Mouse (Mus musculus): ENCODE results near the gene Scd1.
A peak's percentile ranks its signal among the peaks of the same experiment; 100 is the strongest.
"Not testable (repeated sequence)": the region's sequence is repeated elsewhere in the genome, so short reads cannot be mapped to it uniquely, and the experiment has no call there.

Scd1 gene

DNA sequence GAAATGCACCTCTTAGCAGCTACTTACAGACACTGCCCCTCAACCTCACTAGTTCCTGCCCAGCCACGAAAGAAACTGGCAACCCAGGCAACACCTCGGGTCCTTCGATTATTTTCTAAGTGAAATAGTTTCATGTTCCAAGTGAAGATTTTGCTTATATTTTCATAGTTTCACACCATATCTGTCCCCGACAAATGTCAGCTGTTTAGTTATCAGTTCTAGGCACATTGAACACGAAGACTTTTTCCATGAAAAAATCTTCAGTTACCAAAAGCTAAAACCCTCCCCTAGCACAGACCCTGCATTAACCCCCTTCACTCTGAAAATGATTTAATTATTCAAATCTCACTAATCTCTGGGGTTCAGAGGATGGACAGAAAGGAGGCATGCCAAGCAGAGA, 10.9 kb downstream of the Scd1 start:
- DNase-seq: no peak

DNA sequence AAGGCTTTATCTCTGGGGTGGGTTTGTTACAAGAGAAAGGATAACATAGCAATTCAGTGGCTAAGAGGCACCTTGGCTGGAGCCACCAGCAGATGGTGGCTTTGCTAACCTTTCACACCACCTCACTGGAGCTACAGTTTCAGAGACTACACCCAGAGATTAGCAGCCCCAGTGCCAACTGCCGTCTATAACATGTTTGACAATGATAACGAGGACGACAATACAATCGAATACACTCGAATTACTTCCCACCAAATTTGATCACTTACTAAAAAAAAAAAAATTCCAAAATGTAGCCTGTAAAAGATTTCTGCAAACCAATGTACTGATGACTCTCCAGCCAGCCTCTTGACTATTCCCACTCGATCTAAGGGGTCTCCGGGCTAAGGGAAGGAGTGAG, 12.7 kb downstream of the Scd1 start:
- no peak for DNase-seq

DNA sequence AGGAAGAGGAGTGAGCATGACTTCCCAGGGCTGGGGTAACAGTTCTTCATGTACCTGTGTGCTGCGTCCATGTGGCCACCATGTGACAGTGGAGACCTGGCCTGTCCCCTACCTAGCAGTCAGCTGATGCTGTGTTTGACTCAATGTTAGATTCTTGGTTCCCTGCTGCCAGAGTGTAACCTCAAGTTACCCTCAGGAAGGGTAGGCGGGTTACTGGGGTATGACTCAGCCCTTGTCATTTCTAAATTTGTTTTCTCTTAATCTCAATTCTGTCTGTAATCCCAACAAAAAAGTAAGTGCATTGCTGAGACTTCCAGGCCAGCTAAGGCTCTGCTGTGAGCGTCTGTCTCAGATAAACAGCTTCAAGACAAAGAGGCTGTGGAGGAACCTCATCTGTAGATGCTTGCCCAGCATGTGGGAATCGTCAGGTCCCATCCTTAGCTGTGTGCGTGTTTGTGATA, 13.7 kb downstream of the Scd1 start:
- DNase-seq: no peak

DNA sequence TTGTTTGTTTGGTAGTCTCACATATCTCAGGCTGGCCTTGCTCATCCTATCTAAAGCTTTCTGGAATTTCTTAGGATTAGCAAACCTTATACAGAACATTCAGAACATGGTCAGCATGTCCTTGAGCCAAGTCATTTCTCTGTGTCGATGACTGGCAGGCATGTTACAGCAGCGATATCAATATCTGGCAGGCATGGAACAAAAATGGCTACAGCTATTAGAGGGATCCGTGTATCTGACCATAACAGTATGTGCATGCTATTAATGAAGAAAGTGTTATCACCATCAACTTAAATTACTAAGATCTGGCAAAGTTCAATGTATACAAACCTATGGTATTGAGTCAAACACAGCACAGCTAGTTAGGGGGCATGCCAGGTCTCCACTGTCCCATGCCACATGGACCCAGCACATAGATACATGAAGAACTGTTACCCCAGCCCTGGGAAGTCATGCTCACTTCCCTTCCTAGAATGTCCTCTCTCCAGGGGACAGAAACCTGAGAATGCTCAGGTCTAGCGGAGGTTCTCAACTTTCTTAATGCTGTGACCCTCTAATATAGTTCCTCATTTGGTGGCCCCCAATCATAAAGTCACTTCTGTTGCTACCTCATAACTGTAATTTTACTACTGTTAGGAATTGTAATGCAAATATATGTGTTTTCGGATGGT, 15.2 kb downstream of the Scd1 start:
- DNase-seq: no peak

DNA sequence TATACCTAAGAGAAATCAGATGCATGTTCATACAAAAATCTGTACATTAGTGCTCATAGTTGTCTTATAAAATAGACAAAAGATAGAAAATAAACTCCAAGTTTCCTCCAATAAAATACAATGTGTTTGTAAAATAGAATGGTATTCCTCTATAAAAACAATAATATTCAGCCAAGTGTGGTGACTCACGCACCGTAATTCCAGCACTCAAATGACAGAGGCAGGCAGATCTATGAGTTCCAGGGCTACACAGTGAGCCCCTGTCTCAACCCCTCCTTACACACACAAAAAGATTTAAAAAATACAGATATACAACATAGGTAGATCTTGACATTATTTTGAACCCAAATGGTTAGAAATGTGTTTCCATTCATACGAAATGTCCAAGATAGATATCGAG, 15.8 kb downstream of the Scd1 start:
- DNase-seq: no peak

DNA sequence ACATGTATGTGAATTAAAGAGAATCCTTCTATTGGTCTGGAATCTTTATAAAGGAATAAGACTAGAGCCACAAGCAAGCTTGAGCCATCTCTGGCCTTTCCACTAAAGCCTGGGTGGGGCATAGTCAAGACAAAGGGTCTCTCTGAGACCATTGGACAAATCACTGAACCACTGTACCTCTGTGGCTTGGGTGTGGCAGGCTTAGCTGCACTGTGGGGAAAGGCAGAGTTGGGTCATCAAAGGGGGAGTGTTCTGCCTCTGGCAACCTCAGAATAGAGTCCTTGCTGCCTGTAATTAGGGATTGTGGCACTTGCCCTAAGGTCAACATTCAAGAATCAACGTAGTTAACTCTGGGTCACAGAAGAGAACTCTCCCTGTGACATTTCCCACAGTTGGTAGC, 18.2 kb downstream of the Scd1 start:
- DNase-seq: peak; percentile 11

DNA sequence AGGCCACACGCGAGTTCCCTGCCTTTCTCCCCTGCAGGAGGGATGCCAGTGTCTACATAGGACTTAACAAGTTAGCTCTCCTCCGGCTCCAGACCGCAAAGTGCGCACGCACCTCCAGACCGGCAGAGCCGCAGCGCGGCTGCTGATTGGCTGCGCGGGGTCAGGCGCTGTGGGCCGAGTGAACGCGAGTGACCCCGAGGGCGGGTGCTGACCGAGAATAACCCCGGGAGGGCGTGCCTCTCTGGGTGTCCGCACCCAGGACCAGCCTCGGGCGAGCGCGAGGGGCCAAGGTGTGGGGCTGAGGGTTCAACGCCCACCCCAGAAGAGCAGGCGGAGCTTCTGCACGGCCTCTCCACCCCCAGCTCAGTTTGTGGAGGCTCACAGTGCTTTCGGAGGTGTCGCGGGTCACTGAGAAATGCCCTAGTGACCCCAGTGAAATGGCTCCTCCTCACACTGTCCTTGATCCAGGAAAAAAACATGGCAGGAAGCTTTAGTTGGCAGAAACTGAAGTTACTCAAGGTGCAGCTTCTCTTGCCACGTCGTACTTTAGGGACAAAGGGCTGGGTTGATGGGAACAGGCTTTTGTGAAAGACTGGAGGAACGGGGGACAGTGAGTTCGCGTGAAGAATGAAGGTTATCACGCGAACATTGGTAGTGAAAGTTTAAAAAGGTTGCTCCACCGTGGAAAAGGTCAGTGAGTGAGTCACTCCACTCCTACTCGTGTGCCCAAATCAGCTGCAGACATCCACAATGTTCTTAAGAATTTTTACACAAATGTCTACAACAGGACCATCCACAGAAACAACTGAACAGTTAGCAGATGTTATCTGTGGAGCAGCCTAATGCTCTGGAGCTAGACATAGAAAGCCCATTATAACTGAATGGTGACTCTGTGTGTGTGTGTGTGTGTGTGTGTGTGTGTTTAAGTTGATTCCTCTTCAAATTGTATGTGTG, 18.9 kb downstream of the Scd1 start:
- DNase-seq: peak; percentile 97

DNA sequence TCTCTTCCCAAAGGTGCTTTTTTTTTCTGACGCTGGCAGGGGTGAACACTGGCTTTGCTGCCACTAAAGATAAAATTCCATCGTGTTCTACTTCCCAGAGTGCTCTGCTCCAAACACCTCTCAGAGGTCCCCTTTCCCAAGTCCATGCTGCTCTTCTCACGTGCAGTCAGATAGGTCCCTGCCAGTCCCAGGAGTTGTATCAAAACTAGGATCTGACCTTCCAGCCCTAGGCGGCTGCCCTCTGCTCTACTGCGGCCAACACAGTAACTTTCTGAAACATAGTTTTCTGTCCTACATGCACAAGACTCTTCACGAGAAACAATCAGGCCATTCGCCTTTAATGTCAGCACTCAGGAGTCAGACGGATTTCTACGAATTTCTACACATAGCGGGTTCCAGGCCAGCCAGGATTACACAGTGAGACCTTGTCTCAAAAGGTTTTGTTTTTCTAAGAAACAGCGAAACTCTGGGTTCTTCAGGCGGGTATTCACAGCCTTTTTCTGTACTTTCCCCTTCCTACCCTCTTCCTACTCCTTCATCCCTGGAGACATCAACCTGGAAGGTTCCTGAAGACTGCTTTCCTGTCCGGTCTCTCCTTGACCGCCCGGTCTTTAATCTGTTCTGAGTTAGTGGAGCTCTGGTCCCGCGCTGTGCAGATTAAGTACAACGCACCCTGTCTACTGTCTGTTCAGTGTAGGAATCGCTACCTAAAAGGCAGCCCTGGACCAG, 19.8 kb downstream of the Scd1 start:
- no peak for DNase-seq

DNA sequence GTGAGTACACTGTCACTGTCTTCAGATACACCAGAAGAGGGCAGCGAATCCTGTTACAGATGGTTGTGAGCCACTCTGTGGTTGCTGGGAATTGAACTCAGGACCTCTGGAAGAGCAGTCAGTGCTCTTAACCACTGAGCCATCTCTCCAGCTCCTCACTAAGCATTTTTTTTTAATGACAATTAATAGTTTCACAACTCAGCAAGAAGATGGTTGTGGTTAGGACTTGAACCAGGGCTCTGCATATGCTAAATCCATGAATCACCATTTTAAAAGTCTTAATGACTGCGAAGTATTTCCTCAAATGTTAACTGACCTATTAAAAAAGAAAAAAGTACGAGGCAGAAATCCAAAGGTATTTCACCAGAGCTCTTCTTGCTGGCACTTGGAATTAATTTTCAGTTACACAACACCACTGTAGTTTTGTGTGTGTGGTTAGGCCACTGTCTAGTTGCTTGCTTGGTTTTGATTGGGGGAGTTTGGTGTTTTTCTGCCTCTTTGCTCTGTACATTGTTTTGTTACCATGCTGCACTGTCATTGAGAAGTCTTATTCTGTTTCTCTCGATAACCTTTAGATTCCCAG, 20.5 kb downstream of the Scd1 start:
- no peak for DNase-seq

DNA sequence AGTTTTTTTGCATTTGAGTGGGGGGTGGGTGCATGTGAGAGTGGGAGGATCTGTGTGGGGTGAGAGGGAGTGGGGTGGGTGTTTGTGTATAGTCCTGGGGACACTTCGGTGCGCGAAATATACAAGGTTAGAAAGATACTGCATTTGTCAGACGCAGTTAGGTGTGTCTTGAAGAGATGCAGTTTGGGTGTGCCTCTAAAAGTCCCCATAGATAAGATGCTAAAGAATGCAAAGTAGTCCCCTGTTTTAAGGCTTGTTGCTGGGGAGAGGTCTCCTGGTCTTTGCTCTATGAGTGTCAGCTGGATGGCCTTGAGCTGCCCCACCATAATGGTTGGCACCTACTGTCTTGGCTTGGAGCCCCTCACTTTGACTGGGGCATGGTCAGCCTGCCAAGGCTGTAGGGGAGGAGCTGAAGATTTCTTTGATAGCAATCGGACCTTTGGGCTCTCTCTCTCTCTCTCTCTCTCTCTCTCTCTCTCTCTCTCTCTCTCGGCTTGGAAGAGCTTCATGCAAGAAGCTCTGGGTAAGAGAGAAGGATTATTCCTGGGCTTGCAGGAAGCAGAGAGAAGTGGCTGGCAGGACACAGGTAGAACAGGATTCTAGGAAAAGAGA, 21.7 kb downstream of the Scd1 start:
- DNase-seq: no peak

DNA sequence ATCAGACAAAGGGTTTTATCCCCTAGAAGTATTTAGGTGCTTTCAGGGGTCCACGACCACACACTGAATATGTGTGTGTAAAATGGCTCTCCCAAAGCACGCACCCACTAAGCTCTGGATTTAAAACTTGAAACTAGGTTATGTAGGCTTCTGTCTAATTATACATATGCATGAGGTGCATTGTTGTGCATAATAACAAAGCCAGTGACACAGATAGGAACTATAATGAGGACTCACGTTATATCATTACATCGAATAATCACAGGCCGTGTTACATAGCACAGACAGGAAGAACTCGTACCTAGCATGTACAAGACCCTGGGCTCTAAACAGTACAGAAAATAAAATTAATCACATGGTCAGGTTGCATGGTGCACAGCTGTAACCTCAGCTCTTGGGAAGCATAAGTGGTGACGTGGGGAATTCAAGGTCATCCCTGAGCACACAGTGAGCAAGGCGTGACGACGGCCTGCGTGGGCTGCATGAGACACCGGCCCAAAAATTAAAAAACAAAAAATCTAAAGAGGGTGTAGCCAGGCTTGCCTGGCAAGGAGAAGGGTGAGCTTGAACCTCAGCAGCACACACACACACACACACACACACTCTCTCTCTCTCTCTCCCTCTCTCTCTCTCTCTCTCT, 24.9 kb downstream of the Scd1 start:
- DNase-seq: no peak

DNA sequence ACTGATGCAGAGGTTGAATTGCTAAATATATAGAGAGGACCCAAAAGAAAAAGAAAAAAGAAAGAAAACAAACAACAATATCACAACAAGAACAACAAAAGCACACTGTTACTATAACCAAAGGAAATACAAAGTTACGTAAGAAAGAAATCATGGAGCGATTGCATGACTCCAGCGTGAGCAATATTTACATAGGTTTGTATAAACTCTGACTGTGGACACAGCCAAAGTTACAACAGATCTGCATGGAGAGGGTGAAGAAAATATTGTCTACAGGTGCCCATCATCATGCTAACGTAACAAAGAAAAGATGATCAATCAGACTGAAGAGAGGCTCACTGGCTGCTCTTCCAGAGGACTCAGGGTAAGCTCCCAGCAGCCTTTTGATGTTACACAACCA, 27.6 kb downstream of the Scd1 start:
- no peak for DNase-seq

DNA sequence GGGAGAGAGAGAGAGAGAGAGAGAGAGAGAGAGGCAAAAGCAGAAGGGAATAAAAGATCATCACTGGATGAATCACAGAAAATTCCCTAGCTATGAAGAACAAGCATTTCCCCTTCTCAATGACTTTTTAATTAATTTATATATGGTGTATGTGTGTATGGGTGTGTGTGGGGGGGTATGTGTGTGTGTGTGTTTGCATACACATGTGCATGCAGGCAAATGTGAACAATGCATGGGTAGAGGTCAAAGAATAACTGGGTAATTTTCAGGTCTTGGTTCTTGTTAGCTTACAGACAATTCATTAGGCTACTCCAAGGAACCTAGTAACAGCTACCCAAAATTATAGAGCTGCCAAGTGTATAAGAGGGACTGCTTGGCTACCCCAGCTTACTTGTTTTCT, 28.6 kb downstream of the Scd1 start:
- no peak for DNase-seq

DNA sequence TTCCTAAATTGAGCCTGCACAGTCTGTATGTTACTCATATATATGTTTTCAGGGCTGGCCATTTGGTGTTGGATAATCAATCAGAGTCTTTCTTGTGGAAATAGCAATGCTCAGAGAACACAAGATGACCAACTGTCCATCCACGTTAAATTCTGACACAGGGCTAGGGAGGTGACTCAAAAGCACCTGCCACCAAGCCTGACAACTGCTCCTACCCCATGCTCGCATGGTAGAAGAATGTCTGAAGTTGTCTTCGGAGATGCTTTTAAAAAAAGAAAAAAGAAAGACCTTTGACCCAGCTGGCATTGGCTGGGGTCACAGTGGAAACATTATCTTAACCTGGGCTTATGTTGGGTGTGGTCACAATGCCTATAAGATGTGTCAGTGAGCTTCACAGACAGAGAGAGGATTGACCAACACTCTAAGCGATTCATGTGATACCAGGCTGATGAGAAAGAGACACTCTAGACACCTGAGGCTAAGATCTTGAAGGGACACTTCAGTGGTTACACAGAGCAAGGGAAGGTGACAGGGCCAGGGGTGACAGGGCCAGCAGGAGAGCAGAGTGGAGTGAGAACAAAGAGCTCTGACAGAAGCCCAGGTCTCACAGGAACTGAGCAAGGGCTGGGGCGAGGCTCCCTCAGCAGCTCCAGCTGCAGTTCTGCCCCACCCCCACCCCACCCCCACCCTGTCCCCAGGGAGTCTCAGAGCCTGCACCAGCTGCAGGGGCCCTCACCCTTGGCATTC, 29.9 kb downstream of the Scd1 start:
- no peak for DNase-seq

DNA sequence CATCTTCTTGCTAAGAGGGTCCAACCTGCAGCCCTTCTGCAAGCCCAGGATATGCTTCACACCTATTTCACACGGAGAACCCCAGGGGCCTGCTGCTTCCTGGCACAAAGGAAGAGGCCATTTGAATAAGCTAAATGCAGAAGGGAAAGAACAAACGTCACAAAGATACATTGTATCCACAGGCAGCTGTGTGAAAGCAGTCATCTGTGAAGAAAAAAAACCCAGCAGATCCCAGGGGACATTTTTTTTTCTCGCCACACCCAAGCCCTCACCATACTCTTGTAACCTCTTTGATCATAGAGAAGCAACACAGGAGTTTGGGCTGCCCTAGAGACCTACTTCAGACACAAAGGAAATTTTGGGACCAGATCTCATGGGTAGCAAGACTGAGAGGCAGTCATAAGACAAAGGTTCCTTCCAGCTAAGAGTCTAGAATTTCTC, 31.1 kb downstream of the Scd1 start:
- peak; percentile 13 for DNase-seq

DNA sequence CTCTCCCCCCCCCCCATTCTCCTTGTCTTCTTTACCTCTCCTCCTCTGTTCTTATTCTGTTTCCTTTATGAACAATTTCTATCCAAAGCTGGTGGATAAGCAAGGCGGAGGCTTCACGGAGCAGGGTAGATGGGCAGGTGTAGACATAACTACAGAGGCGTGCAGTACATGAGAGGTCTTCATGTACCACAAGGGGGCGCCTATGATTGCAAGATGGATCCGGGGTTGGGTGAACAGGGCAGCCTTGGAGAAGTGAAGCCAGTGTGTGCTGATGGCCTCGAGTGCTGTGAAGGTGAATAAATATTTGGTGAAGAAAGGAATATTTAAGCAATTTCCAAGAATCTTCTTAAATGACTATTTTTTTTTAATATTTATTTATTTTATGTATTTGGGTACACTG, 34.7 kb downstream of the Scd1 start:
- DNase-seq: peak; percentile 89

DNA sequence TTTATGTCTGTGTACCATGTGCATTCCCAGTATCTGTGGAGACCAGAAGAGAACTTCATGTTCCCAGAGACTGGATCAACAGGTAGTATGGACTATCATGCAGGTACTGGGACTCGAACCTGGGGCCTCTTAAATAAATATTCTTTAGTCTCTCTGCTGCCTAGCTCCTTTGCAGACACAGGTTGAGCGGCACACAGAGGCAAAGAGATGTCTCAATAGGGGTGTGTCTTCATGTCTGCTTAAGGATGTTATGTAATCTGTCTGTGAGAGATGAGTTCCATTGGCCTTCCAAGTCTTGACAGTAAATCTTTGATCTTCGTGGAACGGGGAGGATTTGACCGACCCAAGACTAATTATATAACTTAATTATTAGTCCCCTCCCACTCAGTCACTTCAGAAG, 37.4 kb downstream of the Scd1 start:
- no peak for DNase-seq

DNA sequence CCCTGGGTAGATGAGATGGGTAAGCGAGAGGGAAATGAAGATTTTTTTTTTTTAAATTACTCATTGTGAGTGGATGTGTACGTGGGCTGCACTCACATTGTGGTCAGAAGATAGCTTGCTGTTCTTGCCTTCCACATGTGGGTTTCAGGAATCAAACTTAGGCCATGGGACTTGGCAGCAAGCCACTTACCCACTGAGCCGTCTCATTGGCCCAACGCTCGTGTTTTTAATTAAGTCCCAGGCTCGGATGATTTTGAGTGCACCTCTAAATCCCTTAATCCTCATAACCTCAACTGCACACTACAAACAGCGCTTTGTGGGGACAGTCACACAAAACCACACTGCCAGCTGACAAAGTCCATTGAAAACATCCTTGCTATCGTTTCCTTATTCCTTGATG, 38.3 kb downstream of the Scd1 start:
- DNase-seq: no peak

DNA sequence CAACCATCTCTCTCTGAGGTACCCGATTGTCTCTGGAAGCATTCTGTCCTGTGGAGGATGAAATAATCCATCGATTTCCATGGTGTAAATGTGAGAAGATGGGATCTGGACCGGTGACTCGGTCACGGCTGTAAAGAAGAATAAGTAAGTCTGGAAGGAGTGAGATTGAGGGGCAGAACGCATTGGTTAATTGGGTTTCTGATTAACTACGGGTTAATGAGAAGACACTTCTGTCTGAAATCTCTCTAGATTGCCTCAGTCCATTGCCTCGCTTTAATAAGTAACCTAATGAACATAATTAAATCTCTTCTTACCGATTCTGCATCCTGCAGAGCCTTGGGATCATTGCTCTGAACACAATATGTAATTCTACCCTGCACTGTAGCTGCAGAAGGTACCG, 40.6 kb downstream of the Scd1 start:
- not testable (repeated sequence) for DNase-seq

DNA sequence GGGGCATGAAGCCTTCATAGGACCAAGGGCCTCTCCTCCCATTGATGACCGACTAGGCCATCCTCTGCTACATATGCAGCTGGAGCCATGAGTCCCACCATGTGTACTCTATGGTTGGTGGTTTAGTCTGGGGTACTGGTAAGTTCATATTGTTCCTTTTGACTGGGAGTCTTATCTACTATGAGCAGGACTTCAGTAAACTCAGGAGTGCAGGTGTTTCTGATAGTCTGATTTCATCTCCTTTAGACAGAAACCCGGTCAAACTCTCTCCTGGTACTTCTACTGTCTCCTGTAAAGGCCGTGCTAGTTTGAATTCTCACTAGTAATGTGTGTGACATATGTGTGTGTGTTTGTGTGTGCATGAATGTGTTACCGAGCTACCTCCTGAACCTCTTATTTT, 41.9 kb downstream of the Scd1 start:
- no peak for DNase-seq

DNA sequence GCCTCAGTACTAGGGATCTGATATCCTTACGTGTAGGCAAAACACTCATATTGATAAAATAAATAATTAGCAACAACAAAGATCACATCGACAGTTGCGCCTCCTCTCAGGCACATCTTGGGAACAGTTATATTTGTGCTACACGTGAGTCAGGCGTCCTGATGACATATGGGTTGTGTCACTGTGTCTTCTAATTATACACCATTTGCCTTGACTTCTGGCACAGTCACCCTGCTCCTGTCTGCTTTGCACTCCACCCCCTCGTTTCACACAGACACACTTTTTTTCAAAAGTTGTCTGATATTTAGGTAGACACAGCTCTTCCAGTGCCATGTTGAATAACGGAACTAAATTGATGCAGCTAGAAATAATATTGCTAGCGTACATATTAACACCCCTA, 43.6 kb downstream of the Scd1 start:
- DNase-seq: no peak
